Mouse (Mus musculus): ENCODE measurements around the gene Fgfr3. TPM values are rescaled to one million over a fixed set of nuclear protein-coding genes. Genes with fewer than 3 reads are reported as not detected.
A peak's percentile ranks its signal among the peaks of the same experiment; 100 is the strongest.

Fgfr3 gene
- total RNA-seq (2017) = 0.09 TPM in 1 of 2 replicates, not detected in the other

DNA sequence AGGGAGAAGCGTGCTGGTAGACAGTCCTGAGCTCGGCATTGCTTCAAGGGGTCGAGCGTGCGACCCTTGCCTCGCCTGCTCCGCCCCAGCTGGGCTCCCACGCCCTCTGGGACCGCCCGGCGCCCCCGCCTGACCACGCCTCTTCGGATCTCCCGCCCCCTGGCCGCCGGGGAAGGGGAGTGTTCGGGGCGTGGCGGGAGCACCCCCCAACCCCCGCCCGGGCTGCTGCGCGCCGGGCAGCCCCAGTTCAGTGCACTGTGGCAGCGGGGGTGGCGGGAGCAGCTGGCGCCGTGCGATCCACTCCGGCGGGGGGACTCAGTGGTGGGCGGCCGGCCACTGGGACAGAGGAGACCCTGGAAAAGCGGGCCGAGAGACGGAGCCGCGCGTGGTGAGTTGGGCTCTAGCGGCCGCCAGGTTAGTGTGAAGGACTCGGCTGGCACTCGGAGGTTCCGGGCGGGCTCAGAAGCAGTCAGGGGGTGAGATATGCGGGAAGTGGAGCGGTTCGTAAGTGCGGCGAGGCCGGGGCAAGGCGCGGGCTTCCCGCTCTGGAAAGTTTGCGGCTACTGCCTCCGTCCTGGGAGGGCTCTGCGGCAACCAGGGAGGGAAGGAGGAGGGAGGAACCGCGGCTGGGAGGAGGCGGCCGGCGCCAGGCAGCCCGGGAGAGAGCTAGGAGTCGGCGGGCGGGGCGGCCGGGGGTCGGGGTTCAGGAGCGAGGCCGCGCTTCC is at the start of gene Fgfr3:
TSS of gene Fgfr3 (plus strand) at position 134 of the 725 bp plus-strand sequence.
- peak; percentile 64 for ATAC-seq (replicated peaks; ENCODE audit: low read depth, poor library complexity, severe bottlenecking)

DNA sequence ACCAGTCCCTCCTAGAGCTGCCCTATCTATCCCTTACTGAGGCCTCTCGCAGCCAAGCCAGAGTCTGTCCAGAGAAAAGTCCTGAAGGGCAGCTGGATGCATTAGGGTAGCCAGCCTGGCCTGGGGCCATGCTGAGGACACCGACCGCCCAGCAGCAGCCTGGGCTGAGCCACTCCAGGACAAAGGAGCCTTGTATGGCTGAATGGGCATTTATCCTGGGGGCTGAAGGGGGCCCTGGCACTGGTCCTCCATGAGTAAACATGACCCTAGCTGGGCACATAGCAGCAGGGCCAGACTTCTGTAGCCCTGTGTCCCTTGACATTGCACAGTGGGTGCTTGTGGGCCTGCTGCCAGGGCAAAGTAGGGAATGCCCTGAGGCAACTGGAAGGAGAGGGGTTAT is 47.0 kb upstream of the Fgfr3 start:
- no peak for ATAC-seq (replicated peaks; ENCODE audit: low read depth, poor library complexity, severe bottlenecking)

DNA sequence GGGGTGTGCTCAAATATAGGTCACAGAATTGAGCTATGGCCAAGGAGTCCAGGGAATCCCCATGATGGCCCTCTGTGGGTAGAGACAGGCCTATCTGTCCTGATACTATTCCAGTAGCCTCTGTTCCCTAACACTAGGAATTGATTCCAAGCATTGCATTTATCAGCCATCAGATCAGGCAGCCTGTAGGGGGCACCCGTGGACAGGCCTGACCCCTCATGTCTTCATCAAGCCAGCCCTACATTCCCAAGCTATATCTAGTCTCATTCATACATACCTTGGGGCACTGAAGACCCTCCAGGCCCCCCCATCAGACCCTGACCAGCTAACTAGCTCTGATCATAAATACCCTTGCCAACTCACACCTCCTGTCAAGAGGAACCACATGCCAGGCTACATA is 45.5 kb upstream of the Fgfr3 start:
- ATAC-seq (replicated peaks; ENCODE audit: low read depth, poor library complexity, severe bottlenecking) = peak; percentile 61; the same call in 1 of the 2 replicates

DNA sequence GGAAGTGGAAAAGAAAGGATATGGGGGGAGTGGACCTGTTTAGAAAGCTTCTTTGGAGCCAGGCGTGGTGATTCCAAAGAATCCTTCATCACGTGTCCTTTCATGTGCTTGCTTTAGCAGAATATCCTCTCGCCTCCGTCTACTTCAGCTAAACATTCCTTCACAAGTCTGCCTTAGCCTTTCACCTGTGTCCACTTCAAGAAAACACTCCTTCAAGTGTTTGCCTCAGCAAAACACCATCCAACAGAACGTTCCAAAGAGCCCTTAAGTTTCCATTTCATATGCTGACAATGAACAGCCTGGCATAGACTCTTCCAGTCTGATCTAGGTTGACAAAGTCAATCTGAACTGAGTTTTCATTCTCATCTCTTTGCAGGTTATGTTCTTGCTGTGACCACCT is 43.2 kb upstream of the Fgfr3 start:
- ATAC-seq (replicated peaks; ENCODE audit: low read depth, poor library complexity, severe bottlenecking) = no peak

DNA sequence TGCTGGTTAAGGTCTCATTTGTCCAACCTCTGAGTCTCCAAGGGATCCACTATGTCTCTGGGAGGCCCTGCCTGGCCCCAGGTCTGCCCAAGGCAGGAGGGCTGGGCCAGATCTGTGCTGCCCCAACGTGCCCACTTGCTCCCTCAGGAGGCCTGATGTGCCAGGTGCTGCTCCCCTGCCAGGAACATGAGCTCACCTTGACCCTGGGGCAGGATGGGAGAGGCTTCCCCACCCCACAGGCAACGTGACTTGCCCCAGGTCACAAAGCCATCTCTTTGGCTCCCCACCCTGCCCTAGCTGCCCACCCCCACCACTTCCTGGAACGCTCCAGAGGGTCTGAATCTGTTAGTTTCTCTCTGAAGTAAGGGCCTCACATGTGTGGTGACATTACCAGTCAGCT is 40.4 kb upstream of the Fgfr3 start:
- no peak for ATAC-seq (replicated peaks; ENCODE audit: low read depth, poor library complexity, severe bottlenecking)

- ATAC-seq (replicated peaks; ENCODE audit: low read depth, poor library complexity, severe bottlenecking) = peak; percentile 88
These were observed 39.7 kb upstream of the Fgfr3 start for GRCm38 (mm10) chr5:33681611-33682388.

GRCm38 (mm10) chr5:33682963-33683362 is 38.5 kb upstream of the Fgfr3 start:
- ATAC-seq (replicated peaks; ENCODE audit: low read depth, poor library complexity, severe bottlenecking) = no peak

GRCm38 (mm10) chr5:33683897-33684652 is 37.4 kb upstream of the Fgfr3 start:
- no peak for ATAC-seq (replicated peaks; ENCODE audit: low read depth, poor library complexity, severe bottlenecking)

- ATAC-seq (replicated peaks; ENCODE audit: low read depth, poor library complexity, severe bottlenecking) = no peak
These were observed 36.5 kb upstream of the Fgfr3 start for GRCm38 (mm10) chr5:33684932-33685331.

- no peak for ATAC-seq (replicated peaks; ENCODE audit: low read depth, poor library complexity, severe bottlenecking)
These were observed 34.3 kb upstream of the Fgfr3 start for GRCm38 (mm10) chr5:33687142-33687541.

- no peak for ATAC-seq (replicated peaks; ENCODE audit: low read depth, poor library complexity, severe bottlenecking)
These were observed 32.9 kb upstream of the Fgfr3 start for GRCm38 (mm10) chr5:33688278-33689220.

- no peak for ATAC-seq (replicated peaks; ENCODE audit: low read depth, poor library complexity, severe bottlenecking)
These were observed 32.1 kb upstream of the Fgfr3 start for GRCm38 (mm10) chr5:33689221-33689844.

DNA sequence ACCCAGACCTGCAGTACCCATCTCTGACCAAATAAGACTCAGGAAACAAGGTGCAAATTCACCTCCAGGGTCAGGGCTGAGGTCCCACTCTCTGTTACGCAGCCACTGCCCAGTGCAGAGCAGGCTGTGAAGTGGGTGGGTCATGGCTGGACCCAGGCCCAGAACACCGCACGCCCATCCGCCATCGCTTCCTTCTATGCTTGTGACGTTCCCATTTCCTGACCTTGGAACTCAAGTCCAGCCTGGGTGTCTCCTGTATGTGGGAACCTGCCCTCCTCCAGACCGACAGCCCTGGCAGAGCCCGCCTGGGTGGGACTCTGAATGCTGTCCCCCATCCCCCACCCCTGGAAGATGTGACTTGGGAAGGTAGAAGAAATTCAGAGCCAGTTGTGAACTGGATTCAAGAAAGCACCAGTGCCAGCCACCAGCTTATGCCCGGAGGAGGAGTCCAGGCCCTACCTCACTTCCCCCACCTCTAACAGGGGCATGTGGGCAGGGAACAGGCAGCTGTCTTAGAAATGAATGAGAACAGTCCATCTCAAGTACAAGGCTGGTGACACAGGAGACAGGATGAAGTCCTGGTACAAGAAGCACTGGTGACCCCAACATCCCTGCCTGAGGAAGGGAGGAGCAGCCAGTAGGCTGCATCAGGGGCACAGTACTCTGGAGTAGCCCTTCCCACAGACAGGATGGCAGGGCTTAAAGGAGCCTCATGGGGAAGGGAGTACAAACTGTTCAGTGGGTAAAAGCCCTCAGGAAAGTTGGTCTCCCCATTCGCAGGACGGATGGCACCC is 31.4 kb upstream of the Fgfr3 start:
- no peak for ATAC-seq (replicated peaks; ENCODE audit: low read depth, poor library complexity, severe bottlenecking)

GRCm38 (mm10) chr5:33692393-33692792 is 29.1 kb upstream of the Fgfr3 start:
- ATAC-seq (replicated peaks; ENCODE audit: low read depth, poor library complexity, severe bottlenecking) = peak; percentile 79

DNA sequence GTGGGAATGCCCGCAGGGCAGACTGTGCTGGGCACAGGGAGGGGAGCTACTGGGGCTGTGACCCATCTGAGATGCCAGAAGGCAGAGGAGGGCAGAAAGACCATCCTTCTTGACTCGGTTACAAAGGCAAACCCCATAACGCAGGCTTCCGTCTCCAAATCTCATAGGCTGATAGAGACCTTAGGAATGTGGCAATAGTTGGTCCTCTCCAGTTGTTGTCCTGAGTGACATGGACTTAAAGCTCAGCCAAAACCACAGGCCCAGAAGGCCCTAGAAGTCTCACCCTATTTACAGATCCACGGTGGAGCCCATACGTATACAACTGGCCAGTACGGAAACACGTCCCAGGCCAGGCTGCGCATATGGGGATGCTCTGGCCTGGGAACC is 27.0 kb upstream of the Fgfr3 start:
- no peak for ATAC-seq (replicated peaks; ENCODE audit: low read depth, poor library complexity, severe bottlenecking)

- ATAC-seq (replicated peaks; ENCODE audit: low read depth, poor library complexity, severe bottlenecking) = no peak
These were observed 26.4 kb upstream of the Fgfr3 start for GRCm38 (mm10) chr5:33694848-33695717.

GRCm38 (mm10) chr5:33695718-33696121 is 25.8 kb upstream of the Fgfr3 start:
- no peak for ATAC-seq (replicated peaks; ENCODE audit: low read depth, poor library complexity, severe bottlenecking)

- ATAC-seq (replicated peaks; ENCODE audit: low read depth, poor library complexity, severe bottlenecking) = no peak
These were observed 25.0 kb upstream of the Fgfr3 start for GRCm38 (mm10) chr5:33696430-33696829.
